Mouse (Mus musculus) liver, embryonic 16.5 days (tissue): Measurements from ENCODE around the gene Ptgr2. TPM values are rescaled to one million over a fixed set of nuclear protein-coding genes. Genes with fewer than 3 reads are reported as not detected.
A peak's percentile ranks its signal among the peaks of the same experiment; 100 is the strongest.

ENCODE experiments used
- ATAC-seq: fragments of 200-750 bp; cut with Nextera tagmentation; 2 replicates; pipeline ENCODE4 v1.8.0; 2017; ENCODE audit warnings: low read depth, mild to moderate bottlenecking, moderate number of reproducible peaks, moderate library complexity
- H3K27ac ChIP-seq: fragments of 300-500 bp; sonication (generic); 2 replicates; pipeline ENCODE4 v1.5.1; 2014; ENCODE audit warnings: mild to moderate bottlenecking, low read length
- H3K27me3 ChIP-seq: fragments of 300-500 bp; sonication (generic); 2 replicates; pipeline ENCODE4 v1.6.1; 2014; ENCODE audit warnings: low read depth, low read length, mixed read lengths; ENCODE audit not compliant: control insufficient read depth, insufficient read depth
- H3K36me3 ChIP-seq: fragments of 300-500 bp; sonication (generic); 2 replicates; pipeline ENCODE4 v1.6.1; 2014; ENCODE audit warnings: mild to moderate bottlenecking; ENCODE audit not compliant: control insufficient read depth, insufficient read depth
- H3K4me1 ChIP-seq: fragments of 300-500 bp; sonication (generic); 2 replicates; pipeline ENCODE4 v1.6.1; 2014; ENCODE audit warnings: low read depth, low read length, mixed read lengths; ENCODE audit not compliant: control insufficient read depth
- H3K4me2 ChIP-seq: fragments of 300-500 bp; sonication (generic); 2 replicates; pipeline ENCODE4 v1.6.1; 2014; ENCODE audit warnings: low read depth, low read length, mixed read lengths
- H3K4me3 ChIP-seq: fragments of 300-500 bp; sonication (generic); 2 replicates; pipeline ENCODE4 v1.5.1; 2014; ENCODE audit warnings: low read depth, mild to moderate bottlenecking, low read length
- H3K9ac ChIP-seq: fragments of 300-500 bp; sonication (generic); 2 replicates; pipeline ENCODE4 v1.6.1; 2014; ENCODE audit warnings: low read depth, low read length
- H3K9me3 ChIP-seq: fragments of 300-500 bp; sonication (generic); replicated peaks from 2 replicates; pipeline ENCODE4 v1.6.1; 2016; ENCODE audit warnings: low read length; ENCODE audit not compliant: control insufficient read depth
- WGBS: fragments of 180-500 bp; shearing (Covaris S2); extraction: QIAGEN DNeasy Blood & Tissue Kit; methylation state at CpG from one replicate; pipeline ENCODE4 v1.1.7; 2014; ENCODE audit not compliant: insufficient replicate concordance; 5-methylcytosine and 5-hydroxymethylcytosine counted together
- polyA plus RNA-seq: library from polyadenylated mRNA; unstranded; fragments of >200 nt; fragmentation: Nextera tagmentation; extraction: Ambion mirVana; gene quantifications from 2 replicates; pipeline ENCODE4 v1.2.1, GENCODE M21; 2015

Ptgr2 gene
- polyA plus RNA-seq, 1 experiment from 2014 or later: 22.8 TPM

- H3K9me3 ChIP-seq: no peaks in the 10 kb centered on the region
- H3K4me1 ChIP-seq: no peaks in the 10 kb centered on the region
- H3K4me3 ChIP-seq: no peak overlapping the region
- 52% methylated on average over 5 of the region's 5 CpGs for WGBS
- no peak for ATAC-seq
- H3K27me3 ChIP-seq: no peaks in the 10 kb centered on the region
- H3K9ac ChIP-seq: no peak overlapping the region
- H3K27ac ChIP-seq: no peak overlapping the region
- no peaks in the 10 kb centered on the region for H3K36me3 ChIP-seq
- no peak overlapping the region for H3K4me2 ChIP-seq
These were observed 30.1 kb upstream of the Ptgr2 start for GRCm38 (mm10) chr12:84254886-84255285.

GRCm38 (mm10) chr12:84260363-84260762, 24.7 kb upstream of the Ptgr2 start:
- Histone ChIP-seq H3K27ac (no peak overlapping the region), H3K36me3 (no peaks in the 10 kb centered on the region), H3K4me2 (no peak overlapping the region), H3K9me3 (no peaks in the 10 kb centered on the region), H3K4me3 (no peak overlapping the region), H3K4me1 (peaks cover 9% of the 10 kb centered on the region), H3K27me3 (no peaks in the 10 kb centered on the region), H3K9ac (no peak overlapping the region)
- no peak for ATAC-seq
- WGBS: 62% methylated on average over 7 of the region's 7 CpGs

- Histone ChIP-seq H3K4me1 (no peaks in the 10 kb centered on the region), H3K27me3 (no peaks in the 10 kb centered on the region), H3K4me2 (no peak overlapping the region), H3K27ac (no peak overlapping the region), H3K4me3 (no peak overlapping the region), H3K36me3 (no peaks in the 10 kb centered on the region), H3K9ac (no peak overlapping the region), H3K9me3 (no peaks in the 10 kb centered on the region)
- ATAC-seq: no peak
- WGBS: 45% methylated on average over 2 of the region's 2 CpGs
These were observed 17.8 kb upstream of the Ptgr2 start for GRCm38 (mm10) chr12:84267264-84267663.

GRCm38 (mm10) chr12:84273366-84273765, 11.7 kb upstream of the Ptgr2 start:
- H3K27ac ChIP-seq: no peak overlapping the region
- H3K9ac ChIP-seq: no peak overlapping the region
- no peak for ATAC-seq
- WGBS: 53% methylated on average over 5 of the region's 5 CpGs
- H3K9me3 ChIP-seq: no peaks in the 10 kb centered on the region
- H3K4me1 ChIP-seq: no peaks in the 10 kb centered on the region
- no peak overlapping the region for H3K4me3 ChIP-seq
- H3K36me3 ChIP-seq: no peaks in the 10 kb centered on the region
- no peak overlapping the region for H3K4me2 ChIP-seq
- no peaks in the 10 kb centered on the region for H3K27me3 ChIP-seq

- WGBS: 49% methylated on average over 9 of the region's 9 CpGs
- no peaks in the 10 kb centered on the region for H3K27me3 ChIP-seq
- H3K4me2 ChIP-seq: no peak overlapping the region
- no peaks in the 10 kb centered on the region for H3K4me1 ChIP-seq
- ATAC-seq: peak; percentile 30; the same call in 1 of the 2 replicates
- no peak overlapping the region for H3K4me3 ChIP-seq
- no peak overlapping the region for H3K27ac ChIP-seq
- H3K9me3 ChIP-seq: no peaks in the 10 kb centered on the region
- no peaks in the 10 kb centered on the region for H3K36me3 ChIP-seq
- H3K9ac ChIP-seq: no peak overlapping the region
These were observed 9.7 kb upstream of the Ptgr2 start for GRCm38 (mm10) chr12:84275288-84275687.

GRCm38 (mm10) chr12:84276288-84276687, 8.7 kb upstream of the Ptgr2 start:
- Histone ChIP-seq H3K9me3 (no peaks in the 10 kb centered on the region), H3K4me1 (no peaks in the 10 kb centered on the region), H3K36me3 (no peaks in the 10 kb centered on the region), H3K4me2 (no peak overlapping the region), H3K27me3 (no peaks in the 10 kb centered on the region), H3K27ac (no peak overlapping the region), H3K4me3 (no peak overlapping the region), H3K9ac (no peak overlapping the region)
- ATAC-seq: no peak
- 47% methylated on average over 2 of the region's 2 CpGs for whole genome bisulfite sequencing

GRCm38 (mm10) chr12:84276799-84277198, 8.2 kb upstream of the Ptgr2 start:
- Histone ChIP-seq H3K4me2 (no peak overlapping the region), H3K27ac (no peak overlapping the region), H3K27me3 (no peaks in the 10 kb centered on the region), H3K36me3 (no peaks in the 10 kb centered on the region), H3K4me3 (no peak overlapping the region), H3K4me1 (no peaks in the 10 kb centered on the region), H3K9ac (no peak overlapping the region), H3K9me3 (no peaks in the 10 kb centered on the region)
- WGBS: 71% methylated on average over 4 of the region's 4 CpGs
- ATAC-seq: no peak

GRCm38 (mm10) chr12:84277832-84278231, 7.2 kb upstream of the Ptgr2 start:
- H3K4me2 ChIP-seq: no peak overlapping the region
- H3K9ac ChIP-seq: no peak overlapping the region
- H3K27me3 ChIP-seq: no peaks in the 10 kb centered on the region
- no peaks in the 10 kb centered on the region for H3K36me3 ChIP-seq
- WGBS: 70% methylated on average over 3 of the region's 3 CpGs
- H3K4me3 ChIP-seq: no peak overlapping the region
- no peaks in the 10 kb centered on the region for H3K4me1 ChIP-seq
- no peak for ATAC-seq
- H3K27ac ChIP-seq: no peak overlapping the region
- H3K9me3 ChIP-seq: no peaks in the 10 kb centered on the region

- no peaks in the 10 kb centered on the region for H3K36me3 ChIP-seq
- H3K9me3 ChIP-seq: no peaks in the 10 kb centered on the region
- 74% methylated on average over 7 of the region's 7 CpGs for WGBS
- no peak for ATAC-seq
- H3K27me3 ChIP-seq: no peaks in the 10 kb centered on the region
- H3K4me1 ChIP-seq: no peaks in the 10 kb centered on the region
- no peak overlapping the region for H3K4me2 ChIP-seq
- H3K9ac ChIP-seq: no peak overlapping the region
- H3K27ac ChIP-seq: no peak overlapping the region
- no peak overlapping the region for H3K4me3 ChIP-seq
These were observed 6.1 kb upstream of the Ptgr2 start for GRCm38 (mm10) chr12:84278901-84279300.
